Mouse (Mus musculus): Measurements from ENCODE around the gene Lrrc17. TPM values are rescaled to one million over a fixed set of nuclear protein-coding genes. Genes with fewer than 3 reads are reported as not detected.

Gene Lrrc17
- polyA plus RNA-seq, 1 experiment from 2014 or later = 26.9 TPM

DNA sequence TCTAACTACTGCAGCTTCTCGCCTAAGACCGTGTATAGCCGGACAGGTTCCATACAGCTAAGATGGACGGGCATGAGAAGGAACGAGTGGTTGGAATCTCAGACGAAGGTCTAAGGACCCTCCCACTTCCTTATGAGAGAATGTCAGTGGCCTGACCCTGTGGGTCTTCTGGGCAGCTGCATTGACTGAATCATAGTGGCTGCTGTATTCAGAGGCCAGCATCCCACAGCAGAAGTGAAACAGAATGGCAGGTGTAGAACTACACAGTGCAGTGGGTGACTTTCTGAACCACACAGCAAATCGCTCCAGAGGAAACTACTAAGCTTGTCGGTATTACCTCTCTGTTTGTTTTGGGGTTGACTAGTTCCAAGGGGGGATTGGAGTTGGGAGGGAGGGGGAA, 38.2 kb upstream of the Lrrc17 start:
- no peak overlapping the region for H3K27ac ChIP-seq (ENCODE audit: low read length)
- no peak overlapping the region for H3K4me3 ChIP-seq (ENCODE audit: low read length)
- H3K4me1 ChIP-seq (ENCODE audit: control insufficient read depth, insufficient read depth, low read length) = no peaks in the 10 kb centered on the region
- H3K9me3 ChIP-seq (replicated peaks; ENCODE audit: control insufficient read depth, low read length) = no peaks in the 10 kb centered on the region
- H3K4me2 ChIP-seq (ENCODE audit: low read depth, low read length) = no peak overlapping the region
- 79% methylated on average over 8 of the region's 8 CpGs for WGBS
- H3K36me3 ChIP-seq (ENCODE audit: control insufficient read depth, insufficient read depth) = no peaks in the 10 kb centered on the region
- H3K27me3 ChIP-seq (ENCODE audit: control insufficient read depth, insufficient read depth, low read length) = no peaks in the 10 kb centered on the region
- ATAC-seq (replicated peaks; ENCODE audit: extremely low read depth, insufficient read depth, low FRiP score) = no peak
- no peak overlapping the region for H3K9ac ChIP-seq (ENCODE audit: low read length)

- H3K4me2 ChIP-seq (ENCODE audit: low read depth, low read length) = no peak overlapping the region
- H3K9ac ChIP-seq (ENCODE audit: low read length) = no peak overlapping the region
- no peaks in the 10 kb centered on the region for H3K9me3 ChIP-seq (replicated peaks; ENCODE audit: control insufficient read depth, low read length)
- H3K4me3 ChIP-seq (ENCODE audit: low read length) = no peak overlapping the region
- WGBS = 79% methylated on average over 1 of the region's 1 CpGs
- ATAC-seq (replicated peaks; ENCODE audit: extremely low read depth, insufficient read depth, low FRiP score) = no peak
- H3K27ac ChIP-seq (ENCODE audit: low read length) = no peak overlapping the region
- H3K4me1 ChIP-seq (ENCODE audit: control insufficient read depth, insufficient read depth, low read length) = no peaks in the 10 kb centered on the region
- no peaks in the 10 kb centered on the region for H3K27me3 ChIP-seq (ENCODE audit: control insufficient read depth, insufficient read depth, low read length)
- H3K36me3 ChIP-seq (ENCODE audit: control insufficient read depth, insufficient read depth) = no peaks in the 10 kb centered on the region
Observed at GRCm38 (mm10) chr5:21506887-21507286, 36.5 kb upstream of the Lrrc17 start.

DNA sequence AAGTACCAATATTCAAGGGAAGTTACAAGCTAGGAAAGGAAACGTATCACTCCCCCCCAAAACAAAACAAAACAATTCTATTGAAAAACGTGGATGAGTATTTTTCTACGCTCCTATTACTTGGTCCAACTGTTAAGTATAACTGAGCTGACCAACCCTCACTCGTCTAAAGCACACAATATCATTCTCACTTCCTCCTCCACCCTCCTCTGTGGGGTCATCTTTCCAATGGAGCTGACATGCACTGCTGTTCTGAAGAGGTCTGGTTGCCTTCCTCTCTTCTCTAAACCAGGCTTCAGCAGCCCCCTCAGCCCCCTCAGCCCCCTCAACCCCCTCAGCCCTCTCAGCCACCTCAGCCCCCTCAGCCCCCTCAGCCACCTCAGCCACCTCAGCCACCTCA, 33.6 kb upstream of the Lrrc17 start:
- ATAC-seq (replicated peaks; ENCODE audit: extremely low read depth, insufficient read depth, low FRiP score) = no peak
- Histone ChIP-seq H3K27me3 (ENCODE audit: control insufficient read depth, insufficient read depth, low read length) (no peaks in the 10 kb centered on the region), H3K9ac (ENCODE audit: low read length) (no peak overlapping the region), H3K27ac (ENCODE audit: low read length) (no peak overlapping the region), H3K4me1 (ENCODE audit: control insufficient read depth, insufficient read depth, low read length) (peaks cover 11% of the 10 kb centered on the region), H3K4me3 (ENCODE audit: low read length) (no peak overlapping the region), H3K36me3 (ENCODE audit: control insufficient read depth, insufficient read depth) (no peaks in the 10 kb centered on the region), H3K9me3 (replicated peaks; ENCODE audit: control insufficient read depth, low read length) (no peaks in the 10 kb centered on the region), H3K4me2 (ENCODE audit: low read depth, low read length) (no peak overlapping the region)
- WGBS = 58% methylated on average over 4 of the region's 4 CpGs

DNA sequence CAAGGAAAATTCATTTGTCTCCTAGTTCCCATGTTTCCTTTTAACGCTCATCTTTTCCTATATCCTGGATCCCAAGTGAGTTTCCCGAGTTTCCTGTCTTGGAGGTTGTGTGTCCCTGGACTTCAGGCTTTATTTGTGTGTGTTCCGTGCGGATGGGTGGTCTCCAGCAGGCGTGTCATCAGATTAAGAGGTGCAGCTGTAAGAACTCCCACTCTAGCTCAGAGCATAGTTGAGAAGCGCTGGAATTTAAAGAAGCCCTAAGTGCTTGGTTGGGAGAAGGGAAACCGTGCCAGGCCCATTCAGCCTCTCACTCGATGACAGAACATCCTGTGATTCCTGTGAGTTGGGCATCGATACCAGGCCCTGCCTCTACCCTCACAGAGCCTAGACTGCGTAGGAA, 30.0 kb upstream of the Lrrc17 start:
- 0 out of 2 replicates have a peak, but pooled peaks have one; percentile 45 for ATAC-seq (replicated peaks; ENCODE audit: extremely low read depth, insufficient read depth, low FRiP score)

GRCm38 (mm10) chr5:21517562-21517961, 25.8 kb upstream of the Lrrc17 start:
- H3K4me1 ChIP-seq (ENCODE audit: control insufficient read depth, insufficient read depth, low read length) = peaks cover 11% of the 10 kb centered on the region
- no peak overlapping the region for H3K27ac ChIP-seq (ENCODE audit: low read length)
- no peaks in the 10 kb centered on the region for H3K27me3 ChIP-seq (ENCODE audit: control insufficient read depth, insufficient read depth, low read length)
- no peaks in the 10 kb centered on the region for H3K9me3 ChIP-seq (replicated peaks; ENCODE audit: control insufficient read depth, low read length)
- ATAC-seq (replicated peaks; ENCODE audit: extremely low read depth, insufficient read depth, low FRiP score) = no peak
- no peak overlapping the region for H3K4me3 ChIP-seq (ENCODE audit: low read length)
- H3K36me3 ChIP-seq (ENCODE audit: control insufficient read depth, insufficient read depth) = no peaks in the 10 kb centered on the region
- H3K4me2 ChIP-seq (ENCODE audit: low read depth, low read length) = no peak overlapping the region
- 83% methylated on average over 2 of the region's 2 CpGs for WGBS
- no peak overlapping the region for H3K9ac ChIP-seq (ENCODE audit: low read length)

More for the DNA sequence above, 30.0 kb upstream of the Lrrc17 start:
- Histone ChIP-seq H3K4me2 (ENCODE audit: low read depth, low read length) (no peak overlapping the region), H3K36me3 (ENCODE audit: control insufficient read depth, insufficient read depth) (no peaks in the 10 kb centered on the region), H3K9ac (ENCODE audit: low read length) (no peak overlapping the region), H3K9me3 (replicated peaks; ENCODE audit: control insufficient read depth, low read length) (no peaks in the 10 kb centered on the region), H3K4me3 (ENCODE audit: low read length) (no peak overlapping the region), H3K27ac (ENCODE audit: low read length) (no peak overlapping the region), H3K27me3 (ENCODE audit: control insufficient read depth, insufficient read depth, low read length) (no peaks in the 10 kb centered on the region), H3K4me1 (ENCODE audit: control insufficient read depth, insufficient read depth, low read length) (peaks cover 11% of the 10 kb centered on the region)
- WGBS = 27% methylated on average over 10 of the region's 10 CpGs

DNA sequence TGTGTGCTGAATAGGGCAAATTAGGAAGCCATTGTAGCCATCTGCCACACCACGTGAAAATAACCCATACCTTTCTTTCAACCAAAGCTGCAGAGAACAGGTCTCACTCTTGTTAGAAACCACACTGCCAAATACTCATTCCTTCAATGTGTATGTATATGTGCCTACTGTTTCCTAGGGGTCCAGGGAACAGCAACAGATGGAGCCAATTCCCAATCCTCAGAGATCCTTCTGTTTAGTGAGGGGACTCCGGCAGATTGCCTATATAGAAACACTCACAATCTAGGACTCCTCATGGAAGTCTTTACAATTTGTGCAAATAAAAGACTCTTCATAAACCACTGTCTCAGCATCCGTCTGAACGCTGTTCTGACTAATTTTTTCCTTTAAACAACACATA, 25.2 kb upstream of the Lrrc17 start:
- Histone ChIP-seq H3K36me3 (ENCODE audit: control insufficient read depth, insufficient read depth) (no peaks in the 10 kb centered on the region), H3K27me3 (ENCODE audit: control insufficient read depth, insufficient read depth, low read length) (no peaks in the 10 kb centered on the region), H3K27ac (ENCODE audit: low read length) (no peak overlapping the region), H3K4me2 (ENCODE audit: low read depth, low read length) (no peak overlapping the region), H3K4me1 (ENCODE audit: control insufficient read depth, insufficient read depth, low read length) (peaks cover 5% of the 10 kb centered on the region), H3K9ac (ENCODE audit: low read length) (no peak overlapping the region), H3K4me3 (ENCODE audit: low read length) (no peak overlapping the region), H3K9me3 (replicated peaks; ENCODE audit: control insufficient read depth, low read length) (no peaks in the 10 kb centered on the region)
- no peak for ATAC-seq (replicated peaks; ENCODE audit: extremely low read depth, insufficient read depth, low FRiP score)
- 89% methylated on average over 4 of the region's 4 CpGs for WGBS

- 80% methylated on average over 3 of the region's 3 CpGs for WGBS
- no peak overlapping the region for H3K4me2 ChIP-seq (ENCODE audit: low read depth, low read length)
- no peaks in the 10 kb centered on the region for H3K4me1 ChIP-seq (ENCODE audit: control insufficient read depth, insufficient read depth, low read length)
- H3K27ac ChIP-seq (ENCODE audit: low read length) = no peak overlapping the region
- ATAC-seq (replicated peaks; ENCODE audit: extremely low read depth, insufficient read depth, low FRiP score) = no peak
- no peaks in the 10 kb centered on the region for H3K27me3 ChIP-seq (ENCODE audit: control insufficient read depth, insufficient read depth, low read length)
- no peak overlapping the region for H3K4me3 ChIP-seq (ENCODE audit: low read length)
- no peak overlapping the region for H3K9ac ChIP-seq (ENCODE audit: low read length)
- H3K36me3 ChIP-seq (ENCODE audit: control insufficient read depth, insufficient read depth) = no peaks in the 10 kb centered on the region
- H3K9me3 ChIP-seq (replicated peaks; ENCODE audit: control insufficient read depth, low read length) = no peaks in the 10 kb centered on the region
Observed at GRCm38 (mm10) chr5:21519166-21519565, 24.2 kb upstream of the Lrrc17 start.

DNA sequence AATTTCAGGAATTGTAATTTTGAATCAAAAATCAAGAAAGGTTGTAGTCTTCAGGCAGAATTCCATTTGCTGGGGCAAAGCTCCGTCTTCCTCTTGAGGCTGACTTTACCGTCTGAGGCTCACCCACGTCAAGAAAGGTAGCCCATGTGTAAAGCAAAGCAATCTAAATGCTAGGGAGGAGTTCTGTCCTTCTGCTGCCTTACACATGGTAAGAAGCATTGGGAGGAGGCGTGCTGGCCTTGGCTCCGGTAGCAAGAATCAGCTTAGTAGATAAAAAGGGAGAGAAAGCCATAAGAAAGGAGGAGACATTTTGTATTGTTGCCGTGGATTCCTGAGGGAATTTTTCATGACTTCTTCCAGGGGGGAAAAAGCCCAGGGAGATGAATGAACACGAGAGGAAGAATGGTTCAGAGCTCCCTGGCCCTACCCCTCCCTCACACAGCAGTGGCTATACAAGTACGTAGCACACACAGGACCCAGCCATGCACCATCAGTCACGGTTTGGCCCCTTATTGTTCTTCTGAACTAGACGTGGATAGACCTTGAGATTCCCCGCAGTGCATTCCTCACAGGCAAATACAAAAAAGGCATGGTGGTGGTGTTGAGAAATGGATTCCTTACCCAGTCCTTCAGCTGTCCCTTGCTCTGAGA, 16.4 kb upstream of the Lrrc17 start:
- no peaks in the 10 kb centered on the region for H3K27me3 ChIP-seq (ENCODE audit: control insufficient read depth, insufficient read depth, low read length)
- no peak overlapping the region for H3K4me3 ChIP-seq (ENCODE audit: low read length)
- 55% methylated on average over 11 of the region's 11 CpGs for WGBS
- H3K9me3 ChIP-seq (replicated peaks; ENCODE audit: control insufficient read depth, low read length) = peaks cover 6% of the 10 kb centered on the region; the same call in 1 of the 2 replicates
- no peak overlapping the region for H3K9ac ChIP-seq (ENCODE audit: low read length)
- no peak; the same call in 1 of the 2 replicates for ATAC-seq (replicated peaks; ENCODE audit: extremely low read depth, insufficient read depth, low FRiP score)
- no peaks in the 10 kb centered on the region for H3K4me1 ChIP-seq (ENCODE audit: control insufficient read depth, insufficient read depth, low read length)
- peak overlapping the region; percentile 65 for H3K27ac ChIP-seq (ENCODE audit: low read length)
- no peaks in the 10 kb centered on the region for H3K36me3 ChIP-seq (ENCODE audit: control insufficient read depth, insufficient read depth)
- H3K4me2 ChIP-seq (ENCODE audit: low read depth, low read length) = no peak overlapping the region

DNA sequence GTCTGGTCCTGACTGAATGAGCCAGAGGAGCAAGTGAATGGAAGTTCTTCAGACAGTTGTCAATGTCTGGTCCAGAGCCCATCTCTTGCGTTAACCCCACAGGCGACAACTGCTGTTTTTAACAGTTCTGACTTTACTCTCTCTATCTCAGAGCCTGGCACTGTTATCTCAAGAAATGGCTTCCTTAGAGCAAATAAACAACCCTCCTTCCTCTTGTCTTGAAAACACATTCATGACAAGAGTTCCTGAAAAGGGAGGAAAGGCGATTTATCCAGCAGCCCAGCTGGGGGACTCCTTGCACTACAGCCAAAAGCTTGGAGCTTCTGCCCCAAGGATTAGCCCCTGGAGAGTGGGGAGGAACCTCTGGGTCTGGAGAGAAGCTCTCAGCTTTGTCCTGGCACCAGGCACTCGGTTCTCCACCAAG, 15.9 kb upstream of the Lrrc17 start:
- Histone ChIP-seq H3K27ac (ENCODE audit: low read length) (peak overlapping the region; percentile 65), H3K4me3 (ENCODE audit: low read length) (no peak overlapping the region), H3K9ac (ENCODE audit: low read length) (no peak overlapping the region), H3K9me3 (replicated peaks; ENCODE audit: control insufficient read depth, low read length) (peaks cover 6% of the 10 kb centered on the region; the same call in 1 of the 2 replicates), H3K36me3 (ENCODE audit: control insufficient read depth, insufficient read depth) (no peaks in the 10 kb centered on the region), H3K4me2 (ENCODE audit: low read depth, low read length) (no peak overlapping the region), H3K27me3 (ENCODE audit: control insufficient read depth, insufficient read depth, low read length) (no peaks in the 10 kb centered on the region), H3K4me1 (ENCODE audit: control insufficient read depth, insufficient read depth, low read length) (no peaks in the 10 kb centered on the region)
- ATAC-seq (replicated peaks; ENCODE audit: extremely low read depth, insufficient read depth, low FRiP score) = no peak
- WGBS = 36% methylated on average over 4 of the region's 4 CpGs

Measured in heart, embryonic 16.5 days (tissue).